Comparison of ENCODE assay signal across 8 mouse cellular contexts in genomic region chr8:20678418-20678817, GRCm38 (mm10).
A peak's percentile ranks its signal among the peaks of the same experiment; 100 is the strongest.
DNase-seq lines count a peak whose midpoint lies in the region.

No protein-coding gene starts in this region.

- peak; percentile 1 to 18 for DNase-seq in adrenal gland, adult 18-20 months (ENCODE audit: low spot score in 2 of 2)
- DNase-seq in cerebellum, adult 18-20 months, result peak; percentile 32 to 52
- peak; percentile 0 for DNase-seq in gastrocnemius, adult 18-20 months (ENCODE audit: low spot score)
- peak; percentile 3 to 14 for DNase-seq in gastrocnemius, postnatal 4 days (ENCODE audit: low spot score in 2 of 2)
- DNase-seq in heart, postnatal 4 days, result peak; percentile 3
- peak; percentile 0 for DNase-seq in kidney, postnatal 14 days
- peak; percentile 3 to 27 for DNase-seq in lung, postnatal 4 days
- peak; percentile 22 for DNase-seq in testis, postnatal 10 days (ENCODE audit: low spot score)

Comparison
In these comparisons a context has a peak if more than half of its experiments do, and no peak if none do; other contexts are left out.
1. Peak in every context shown above with its lines: DNase-seq.